Mouse (Mus musculus) hindbrain, embryonic 13.5 days (tissue): ENCODE results near the gene Pla2g2d. TPM values are rescaled to one million over a fixed set of nuclear protein-coding genes. Genes with fewer than 3 reads are reported as not detected.

Source experiments
- ATAC-seq: fragments of 200-750 bp; cut with Nextera tagmentation; 2 replicates; pipeline ENCODE4 v1.8.0; 2017; ENCODE audit warnings: moderate TSS enrichment; ENCODE audit not compliant: low FRiP score
- H3K27ac ChIP-seq: fragments of 300-500 bp; sonication (generic); 2 replicates; pipeline ENCODE4 v1.5.1; 2015; ENCODE audit warnings: inconsistent platforms, mild to moderate bottlenecking, moderate library complexity
- H3K27me3 ChIP-seq: fragments of 300-500 bp; sonication (generic); 2 replicates; pipeline ENCODE4 v1.6.1; 2015; ENCODE audit warnings: mild to moderate bottlenecking, inconsistent platforms
- H3K36me3 ChIP-seq: fragments of 300-500 bp; sonication (generic); 2 replicates; pipeline ENCODE4 v1.6.1; 2015; ENCODE audit warnings: mild to moderate bottlenecking, inconsistent platforms
- H3K4me1 ChIP-seq: fragments of 300-500 bp; sonication (generic); replicated peaks from 2 replicates; pipeline ENCODE4 v1.6.1; 2015; ENCODE audit warnings: inconsistent platforms
- H3K4me2 ChIP-seq: fragments of 300-500 bp; sonication (generic); 2 replicates; pipeline ENCODE4 v1.6.1; 2015; ENCODE audit warnings: inconsistent platforms, mild to moderate bottlenecking, moderate library complexity
- H3K4me3 ChIP-seq: fragments of 300-500 bp; sonication (generic); 2 replicates; pipeline ENCODE4 v1.5.1; 2015; ENCODE audit warnings: mild to moderate bottlenecking, inconsistent platforms
- H3K9ac ChIP-seq: fragments of 300-500 bp; sonication (generic); 2 replicates; pipeline ENCODE4 v1.6.1; 2015; ENCODE audit warnings: mild to moderate bottlenecking, inconsistent platforms
- H3K9me3 ChIP-seq: fragments of 300-500 bp; sonication (generic); 2 replicates; pipeline ENCODE4 v1.6.1; 2016; ENCODE audit warnings: inconsistent platforms
- WGBS: fragments of 180-500 bp; shearing (Covaris S2); methylation state at CpG from one replicate; pipeline ENCODE4 v1.1.7; 2015; 5-methylcytosine and 5-hydroxymethylcytosine counted together
- polyA plus RNA-seq: library from polyadenylated mRNA; unstranded; fragments of >200 nt; fragmentation: Nextera tagmentation; extraction: Ambion mirVana; gene quantifications from 2 replicates; pipeline ENCODE4 v1.2.1, GENCODE M21; 2015

Gene Pla2g2d
- polyA plus RNA-seq, 1 experiment from 2014 or later: 0.90 TPM

GRCm38 (mm10) chr4:138788381-138788780 lies 12.8 kb downstream of the Pla2g2d start:
- 78% methylated on average over 4 of the region's 4 CpGs for WGBS
- Histone ChIP-seq H3K9ac (no peak overlapping the region), H3K4me3 (no peak overlapping the region), H3K4me2 (no peak overlapping the region), H3K36me3 (no peaks in the 10 kb centered on the region), H3K9me3 (no peaks in the 10 kb centered on the region), H3K27me3 (no peaks in the 10 kb centered on the region; the same call in 1 of the 2 replicates), H3K27ac (no peak overlapping the region), H3K4me1 (no peaks in the 10 kb centered on the region)
- no peak for ATAC-seq

- 83% methylated on average over 6 of the region's 6 CpGs for WGBS
- Histone ChIP-seq H3K4me1 (no peaks in the 10 kb centered on the region), H3K27ac (no peak overlapping the region), H3K9me3 (no peaks in the 10 kb centered on the region), H3K9ac (no peak overlapping the region), H3K4me2 (no peak overlapping the region), H3K4me3 (no peak overlapping the region), H3K36me3 (no peaks in the 10 kb centered on the region), H3K27me3 (no peaks in the 10 kb centered on the region; the same call in 1 of the 2 replicates)
- no peak for ATAC-seq
These were observed 15.9 kb downstream of the Pla2g2d start for GRCm38 (mm10) chr4:138791452-138791851.

GRCm38 (mm10) chr4:138792599-138792998 lies 17.1 kb downstream of the Pla2g2d start:
- no peaks in the 10 kb centered on the region for H3K36me3 ChIP-seq
- WGBS: 79% methylated on average over 9 of the region's 9 CpGs
- ATAC-seq: no peak

GRCm38 (mm10) chr4:138793276-138793675 lies 17.7 kb downstream of the Pla2g2d start:
- no peak for ATAC-seq
- Histone ChIP-seq H3K36me3 (no peaks in the 10 kb centered on the region), H3K4me1 (no peaks in the 10 kb centered on the region), H3K4me2 (no peak overlapping the region), H3K4me3 (no peak overlapping the region), H3K9me3 (no peaks in the 10 kb centered on the region), H3K9ac (no peak overlapping the region), H3K27me3 (no peaks in the 10 kb centered on the region; the same call in 1 of the 2 replicates), H3K27ac (no peak overlapping the region)
- WGBS: 59% methylated on average over 2 of the region's 2 CpGs

More at GRCm38 (mm10) chr4:138792599-138792998, 17.1 kb downstream of the Pla2g2d start:
- Histone ChIP-seq H3K9ac (no peak overlapping the region), H3K4me2 (no peak overlapping the region), H3K9me3 (no peaks in the 10 kb centered on the region), H3K4me3 (no peak overlapping the region), H3K27ac (no peak overlapping the region), H3K27me3 (no peaks in the 10 kb centered on the region; the same call in 1 of the 2 replicates), H3K4me1 (no peaks in the 10 kb centered on the region)

DNA sequence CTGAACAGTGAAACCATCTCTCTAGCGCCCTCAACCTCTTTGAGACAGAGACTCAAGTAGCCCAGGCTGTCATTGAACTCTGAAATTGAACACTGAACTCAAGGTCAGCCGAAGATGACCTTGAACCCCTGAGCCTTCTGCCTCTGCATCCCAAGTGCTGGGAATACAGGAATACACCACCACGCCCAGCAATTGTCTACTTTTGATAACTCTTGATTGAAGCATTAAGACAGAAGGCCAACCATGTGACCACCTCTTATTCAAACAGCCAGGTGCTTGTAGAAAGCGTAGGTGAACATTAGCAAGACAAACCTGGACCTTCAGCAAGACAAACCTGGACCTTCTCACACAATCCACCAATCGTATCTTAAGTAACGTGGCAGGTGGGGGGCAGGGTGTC lies 18.8 kb downstream of the Pla2g2d start:
- H3K9me3 ChIP-seq: no peaks in the 10 kb centered on the region
- no peaks in the 10 kb centered on the region for H3K4me1 ChIP-seq
- no peak overlapping the region for H3K9ac ChIP-seq
- no peaks in the 10 kb centered on the region for H3K36me3 ChIP-seq
- no peak overlapping the region for H3K4me2 ChIP-seq
- 89% methylated on average over 6 of the region's 6 CpGs for WGBS
- no peak for ATAC-seq
- no peaks in the 10 kb centered on the region; the same call in 1 of the 2 replicates for H3K27me3 ChIP-seq
- H3K27ac ChIP-seq: no peak overlapping the region
- no peak overlapping the region for H3K4me3 ChIP-seq

DNA sequence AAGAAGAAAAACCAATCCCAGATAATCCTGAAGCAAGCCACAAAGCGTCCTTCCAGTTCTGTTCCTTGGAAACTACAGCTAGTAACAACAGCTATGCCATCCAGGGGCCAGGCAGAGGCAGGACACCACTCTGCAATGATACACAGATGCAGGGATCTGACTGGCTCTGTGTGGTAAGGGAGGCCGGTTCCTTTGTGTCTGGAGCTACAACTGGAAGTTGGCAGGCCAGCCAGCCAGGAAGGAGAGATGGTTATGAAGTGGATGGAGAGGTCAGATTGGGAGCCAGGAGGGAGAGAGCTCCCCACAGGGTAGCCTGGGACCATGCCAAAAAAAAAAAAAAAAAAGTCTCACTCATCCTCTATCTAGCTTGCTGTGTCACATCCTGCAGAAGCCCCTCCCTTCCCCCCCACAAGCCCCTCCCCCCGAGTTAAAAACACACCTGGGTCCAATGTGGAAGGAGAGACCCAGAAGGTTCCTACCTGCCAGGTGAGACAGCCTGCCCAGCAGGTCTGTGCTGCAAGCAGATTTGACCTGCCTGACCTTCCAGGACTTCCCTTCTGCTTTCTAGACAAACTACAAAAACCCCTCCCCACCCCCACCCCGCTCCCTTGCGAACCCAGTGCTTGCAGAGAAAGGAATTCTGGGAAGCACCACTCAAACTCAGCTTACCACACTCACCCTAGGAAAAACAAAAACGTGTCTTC lies 21.1 kb downstream of the Pla2g2d start:
- H3K9ac ChIP-seq: no peak overlapping the region
- no peaks in the 10 kb centered on the region for H3K9me3 ChIP-seq
- no peak overlapping the region for H3K4me3 ChIP-seq
- H3K27ac ChIP-seq: no peak overlapping the region
- H3K4me1 ChIP-seq: peaks cover 12% of the 10 kb centered on the region
- H3K27me3 ChIP-seq: 0 out of 2 replicates have a peak, but pooled peaks cover 5% of the 10 kb centered on the region
- WGBS: 43% methylated on average over 6 of the region's 6 CpGs
- H3K36me3 ChIP-seq: no peaks in the 10 kb centered on the region
- H3K4me2 ChIP-seq: no peak overlapping the region
- ATAC-seq: no peak

DNA sequence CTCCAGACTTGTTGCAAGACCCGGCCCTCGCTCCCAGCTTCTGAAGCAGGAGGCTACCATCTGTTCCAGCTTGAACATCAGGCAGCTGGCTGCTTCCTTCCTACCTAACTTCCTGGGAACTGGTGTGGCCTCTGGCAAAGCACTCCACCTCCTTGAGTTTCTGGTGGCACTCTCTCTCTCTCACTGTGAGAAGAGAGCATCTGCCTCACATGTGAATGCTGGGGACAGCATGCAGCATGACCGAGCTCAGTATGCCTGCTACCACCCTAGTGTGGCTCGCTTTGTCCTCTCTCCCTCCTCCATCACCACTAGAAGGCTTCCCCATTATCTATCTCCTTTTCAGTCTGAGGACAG lies 21.7 kb downstream of the Pla2g2d start:
- no peaks in the 10 kb centered on the region for H3K9me3 ChIP-seq
- H3K4me1 ChIP-seq: peaks cover 12% of the 10 kb centered on the region
- ATAC-seq: no peak
- no peak overlapping the region for H3K4me2 ChIP-seq
- no peak overlapping the region for H3K27ac ChIP-seq
- no peak overlapping the region for H3K9ac ChIP-seq
- WGBS: 70% methylated on average over 4 of the region's 4 CpGs
- no peak overlapping the region for H3K4me3 ChIP-seq
- 0 out of 2 replicates have a peak, but pooled peaks cover 5% of the 10 kb centered on the region for H3K27me3 ChIP-seq
- no peaks in the 10 kb centered on the region for H3K36me3 ChIP-seq

DNA sequence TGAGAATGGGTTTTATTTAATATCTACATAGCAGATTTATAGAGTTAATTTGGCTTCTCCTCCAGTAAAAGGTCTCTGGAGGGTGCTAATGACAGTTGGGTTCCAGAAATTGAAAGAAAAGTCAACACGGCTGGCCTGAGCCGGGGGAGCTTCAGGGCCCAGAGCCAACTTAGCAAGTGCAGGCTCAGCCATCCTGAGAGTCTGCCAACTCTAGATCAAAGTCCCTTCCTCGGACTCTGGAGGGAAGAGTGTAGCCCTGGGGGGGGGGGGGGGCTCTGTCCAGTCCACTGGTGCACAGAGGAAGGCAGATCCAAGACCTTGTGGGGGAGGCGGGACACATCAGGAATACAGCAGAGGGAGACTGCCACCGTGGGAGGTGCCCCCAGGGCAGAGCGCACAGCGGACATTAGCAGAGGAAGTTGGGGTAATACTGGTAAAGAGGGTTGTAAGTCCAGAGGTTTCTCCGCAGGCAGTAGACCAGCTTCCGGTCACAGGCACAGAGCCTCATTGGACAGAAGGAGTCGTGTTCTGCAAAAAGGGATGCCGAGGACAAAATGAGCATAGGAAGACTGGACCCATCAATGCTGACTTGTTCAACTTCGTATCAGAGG lies 24.7 kb downstream of the Pla2g2d start:
- 69% methylated on average over 12 of the region's 12 CpGs for WGBS
- 0 out of 2 replicates have a peak, but pooled peaks have one; percentile 28 for ATAC-seq
- Histone ChIP-seq H3K4me2 (no peak overlapping the region), H3K36me3 (no peaks in the 10 kb centered on the region), H3K27me3 (0 out of 2 replicates have a peak, but pooled peaks cover 5% of the 10 kb centered on the region), H3K27ac (no peak overlapping the region), H3K4me1 (peaks cover 16% of the 10 kb centered on the region), H3K9me3 (no peaks in the 10 kb centered on the region), H3K9ac (no peak overlapping the region), H3K4me3 (no peak overlapping the region)

DNA sequence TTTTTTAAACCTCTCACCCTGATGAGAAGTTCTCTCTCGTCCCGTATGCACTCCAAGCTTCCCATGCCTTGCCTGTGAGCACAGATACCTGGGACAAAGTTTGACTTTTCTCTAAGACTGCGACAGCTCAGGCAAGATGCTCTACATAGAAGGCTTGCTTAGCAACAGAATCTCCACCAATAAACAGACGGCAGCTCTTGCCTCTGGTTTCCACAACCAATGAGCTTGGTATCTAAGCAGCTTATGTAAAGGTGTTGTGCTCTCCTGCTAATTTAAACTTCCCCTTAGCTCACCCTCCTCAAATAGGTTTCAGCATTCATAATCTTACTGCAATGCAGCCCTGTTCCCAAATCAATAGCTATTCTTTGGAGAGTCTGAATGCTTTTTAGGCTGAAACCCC lies 26.1 kb downstream of the Pla2g2d start:
- H3K4me2 ChIP-seq: no peak overlapping the region
- WGBS: 90% methylated on average over 4 of the region's 4 CpGs
- H3K36me3 ChIP-seq: no peaks in the 10 kb centered on the region
- no peak overlapping the region for H3K9ac ChIP-seq
- H3K27ac ChIP-seq: no peak overlapping the region
- H3K4me1 ChIP-seq: peaks cover 20% of the 10 kb centered on the region
- H3K4me3 ChIP-seq: no peak overlapping the region
- H3K9me3 ChIP-seq: no peaks in the 10 kb centered on the region
- H3K27me3 ChIP-seq: 0 out of 2 replicates have a peak, but pooled peaks cover 5% of the 10 kb centered on the region
- ATAC-seq: no peak

DNA sequence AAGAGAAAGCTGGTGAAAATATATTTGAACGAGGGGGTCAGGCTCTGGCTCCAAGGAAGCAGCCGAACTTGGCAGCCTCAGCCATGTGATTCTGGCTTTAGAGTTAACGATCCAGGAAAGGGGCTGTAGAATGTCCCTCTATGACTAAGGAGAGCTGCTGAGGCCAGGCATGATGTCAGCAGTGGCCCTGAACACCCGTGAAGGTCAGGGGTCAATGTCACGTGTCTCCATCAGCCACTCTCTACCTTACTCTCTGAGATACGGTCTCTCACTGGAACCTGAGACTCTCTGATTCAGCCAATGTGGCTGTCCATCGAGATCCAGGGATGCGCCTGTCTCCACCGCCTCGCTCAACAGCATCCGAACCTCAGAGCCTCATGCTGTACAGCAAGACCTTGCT lies 27.4 kb downstream of the Pla2g2d start:
- Histone ChIP-seq H3K4me2 (no peak overlapping the region), H3K27me3 (0 out of 2 replicates have a peak, but pooled peaks cover 5% of the 10 kb centered on the region), H3K4me3 (no peak overlapping the region), H3K4me1 (peaks cover 20% of the 10 kb centered on the region), H3K9ac (no peak overlapping the region), H3K27ac (no peak overlapping the region), H3K36me3 (no peaks in the 10 kb centered on the region), H3K9me3 (no peaks in the 10 kb centered on the region)
- ATAC-seq: no peak
- 91% methylated on average over 11 of the region's 11 CpGs for WGBS

GRCm38 (mm10) chr4:138805248-138805647 lies 29.7 kb downstream of the Pla2g2d start:
- H3K27me3 ChIP-seq: peaks cover 5% of the 10 kb centered on the region; the same call in 1 of the 2 replicates
- H3K4me2 ChIP-seq: no peak overlapping the region
- WGBS: 29% methylated on average over 8 of the region's 8 CpGs
- no peaks in the 10 kb centered on the region for H3K36me3 ChIP-seq
- peaks cover 13% of the 10 kb centered on the region for H3K4me1 ChIP-seq
- no peaks in the 10 kb centered on the region for H3K9me3 ChIP-seq
- no peak overlapping the region for H3K9ac ChIP-seq
- no peak for ATAC-seq
- no peak overlapping the region for H3K4me3 ChIP-seq
- H3K27ac ChIP-seq: no peak overlapping the region

GRCm38 (mm10) chr4:138806160-138806559 lies 30.6 kb downstream of the Pla2g2d start:
- ATAC-seq: no peak
- no peaks in the 10 kb centered on the region for H3K9me3 ChIP-seq
- no peaks in the 10 kb centered on the region for H3K36me3 ChIP-seq
- no peak overlapping the region for H3K4me3 ChIP-seq
- no peak overlapping the region for H3K4me2 ChIP-seq
- 83% methylated on average over 8 of the region's 8 CpGs for WGBS
- no peak overlapping the region for H3K27ac ChIP-seq
- peaks cover 8% of the 10 kb centered on the region; the same call in 1 of the 2 replicates for H3K4me1 ChIP-seq
- peaks cover 4% of the 10 kb centered on the region; the same call in 1 of the 2 replicates for H3K27me3 ChIP-seq
- no peak overlapping the region for H3K9ac ChIP-seq
